Mouse (Mus musculus): ENCODE data around the gene Kif19a. TPM values are rescaled to one million over a fixed set of nuclear protein-coding genes. Genes with fewer than 3 reads are reported as not detected.

Gene Kif19a
- total and polyA plus RNA-seq, 3 experiments: 0.48 to 0.66 (median 0.48) TPM

DNA sequence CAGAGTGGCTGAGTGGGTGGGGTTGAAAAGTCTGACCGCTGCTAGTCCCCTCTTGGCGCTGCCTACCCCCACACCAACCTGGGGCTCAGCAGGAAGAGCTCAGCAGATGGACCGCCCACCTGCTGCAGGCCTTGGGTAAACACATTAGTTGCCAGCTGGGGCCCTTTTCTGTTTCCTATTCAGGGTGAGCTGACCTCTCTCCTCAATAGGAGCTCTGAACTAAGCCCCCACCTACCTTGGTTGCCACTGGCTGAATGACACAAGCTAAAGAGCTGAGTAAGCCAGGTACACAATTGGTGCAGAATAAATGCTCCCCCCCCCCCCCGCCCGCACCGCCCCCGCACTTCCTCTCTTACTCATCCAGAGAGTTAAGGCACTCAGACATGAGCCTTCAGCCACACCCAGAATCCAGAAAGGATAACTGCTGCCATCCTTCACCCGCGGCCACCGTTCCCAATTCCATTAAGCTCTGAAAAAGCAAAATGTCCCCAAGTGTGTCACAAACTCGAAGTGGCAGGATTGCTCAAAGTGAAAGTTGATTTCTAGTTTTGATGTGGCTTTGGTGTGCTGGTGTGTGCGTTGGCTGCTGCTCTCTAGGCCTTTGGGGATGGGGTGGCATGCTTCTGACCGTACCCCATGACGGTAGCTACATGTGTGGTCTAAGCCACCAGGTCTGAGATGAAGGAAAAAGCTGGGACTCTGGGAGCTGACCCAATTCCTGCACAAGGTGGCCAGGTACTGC lies 42.7 kb downstream of the Kif19a start:
- DNase-seq: no peak

DNA sequence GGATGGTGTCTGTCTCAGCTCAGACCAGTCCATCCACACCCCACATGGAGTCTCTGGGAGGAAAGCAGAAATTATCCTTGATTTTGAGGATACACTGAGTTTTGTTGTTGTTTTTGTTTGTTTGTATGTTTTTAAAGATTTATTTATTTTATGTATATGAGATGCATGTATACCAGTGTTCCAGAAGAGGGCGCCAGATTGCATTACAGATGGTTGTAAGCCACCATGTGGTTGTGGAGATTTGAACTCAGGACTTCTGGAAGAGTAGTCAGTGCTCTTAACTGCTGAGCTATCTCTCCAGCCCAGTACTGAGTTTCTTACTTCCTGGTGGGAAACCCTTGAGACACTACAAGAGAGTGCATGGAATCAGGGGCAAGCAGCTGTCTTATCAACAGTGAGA lies 44.2 kb downstream of the Kif19a start:
- DNase-seq: no peak

DNA sequence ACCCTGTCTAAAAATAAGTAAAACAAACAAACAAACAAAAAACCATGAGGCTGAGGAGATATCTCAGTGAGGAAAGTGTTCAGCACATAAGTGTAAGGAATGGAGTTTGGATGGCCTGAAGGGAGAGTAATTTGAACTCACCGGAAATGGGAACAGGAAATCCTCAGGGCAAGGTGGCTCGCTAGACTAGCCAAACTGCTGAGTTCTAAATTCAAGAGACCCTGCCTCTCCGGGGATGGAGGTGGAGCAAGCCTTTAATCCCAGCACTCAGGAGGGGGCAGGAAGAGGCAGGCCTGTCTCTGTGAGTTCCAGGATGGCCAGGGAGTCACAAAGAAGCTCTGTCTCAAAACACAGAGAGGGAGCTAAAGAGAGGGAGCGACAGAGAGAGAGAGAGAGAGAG lies 45.2 kb downstream of the Kif19a start:
- no peak for DNase-seq

DNA sequence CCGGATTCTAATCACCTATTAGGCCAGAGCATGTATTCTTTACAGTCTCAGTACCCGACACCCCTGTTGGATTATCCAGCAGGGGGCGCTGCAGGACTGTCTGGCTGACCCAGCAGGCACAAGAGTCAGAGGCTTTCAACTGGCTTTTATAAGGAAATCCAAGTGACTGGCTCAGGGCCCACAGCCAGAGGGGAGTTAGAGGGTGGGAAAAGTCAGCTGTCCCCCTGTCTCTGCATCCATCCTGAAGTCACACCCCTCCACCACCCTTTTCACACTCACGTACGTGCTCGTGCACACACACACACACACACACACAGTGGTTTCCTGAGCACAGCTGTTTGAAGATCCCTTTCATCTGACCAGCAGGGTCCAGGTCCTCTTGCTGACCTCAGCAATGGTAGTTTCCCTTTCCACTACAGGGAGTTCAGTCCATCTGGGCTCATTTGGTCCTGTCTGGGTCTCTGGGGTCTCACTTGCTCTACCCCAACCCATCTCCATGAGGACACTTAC lies 47.6 kb downstream of the Kif19a start:
- DNase-seq: peak; percentile 88

DNA sequence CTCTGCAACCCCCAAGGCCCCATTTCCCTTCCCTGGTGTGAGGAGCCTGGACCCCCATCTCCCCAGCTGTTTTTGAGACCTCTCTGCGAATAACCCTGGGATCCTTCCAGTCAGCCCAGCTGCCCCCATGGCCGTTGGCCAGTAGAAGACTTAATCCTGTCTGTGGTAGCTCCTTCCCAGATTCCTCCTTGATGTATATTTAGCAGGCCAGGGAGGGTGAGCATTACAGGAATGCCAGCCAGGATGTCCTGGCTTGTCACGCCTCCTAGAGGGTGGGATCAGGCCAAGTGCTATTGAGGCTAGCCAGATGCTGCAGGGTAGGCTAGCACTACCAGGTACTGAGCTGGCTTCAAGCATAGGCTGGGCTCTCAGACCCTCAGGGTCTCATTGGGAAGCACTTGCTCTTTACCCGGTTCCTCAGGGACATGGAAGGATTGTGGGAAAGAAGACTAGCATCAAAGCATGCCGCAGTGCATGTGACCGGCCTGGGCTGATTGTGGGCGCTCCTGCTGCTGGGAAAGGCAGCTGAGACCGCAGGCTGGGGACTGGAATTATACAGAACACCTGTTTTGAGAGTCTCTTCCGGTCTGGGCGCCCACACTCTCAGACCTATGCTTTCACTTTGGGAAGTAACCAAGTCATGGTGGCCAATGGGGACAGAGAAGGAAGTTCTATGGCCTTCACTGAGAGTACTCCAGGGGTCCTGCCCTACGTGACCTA lies 49.8 kb downstream of the Kif19a start:
- DNase-seq: no peak

DNA sequence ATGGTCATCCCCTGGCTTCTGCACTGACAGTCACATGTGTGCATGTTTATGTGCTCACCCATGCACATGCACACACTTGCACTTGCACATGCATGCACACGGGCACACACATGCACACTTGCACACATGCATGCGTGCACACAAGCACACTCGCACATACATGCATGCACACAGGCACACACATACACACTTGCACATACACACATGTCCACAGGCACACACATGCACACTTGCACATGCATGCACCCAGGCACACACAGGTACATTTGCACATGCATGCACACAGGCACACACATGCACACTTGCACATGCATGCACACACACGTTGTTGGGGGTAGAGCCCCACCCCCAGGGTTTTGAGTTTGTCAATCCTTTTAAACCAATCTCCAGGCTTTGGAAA lies 51.7 kb downstream of the Kif19a start:
- no peak for DNase-seq

DNA sequence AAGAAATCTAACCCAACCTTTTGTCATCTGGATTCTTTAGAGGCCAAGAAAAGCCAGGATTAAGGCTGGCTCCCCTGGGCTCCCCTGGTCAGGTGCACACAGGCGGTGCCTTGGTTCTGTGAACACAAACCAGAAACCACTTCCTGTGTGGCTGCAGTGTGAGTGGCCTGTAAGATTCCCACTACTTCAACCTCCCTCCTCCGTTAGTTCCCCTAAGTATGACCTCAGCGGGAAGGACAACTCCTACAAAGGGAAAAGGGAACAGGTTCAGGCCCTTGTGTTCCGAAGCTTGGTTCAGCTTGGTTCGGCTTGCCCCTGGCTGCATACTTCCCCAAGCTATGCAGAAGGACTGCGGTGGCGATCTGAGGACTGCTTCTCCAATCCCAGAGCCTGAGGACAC lies 53.0 kb downstream of the Kif19a start:
- DNase-seq: no peak

DNA sequence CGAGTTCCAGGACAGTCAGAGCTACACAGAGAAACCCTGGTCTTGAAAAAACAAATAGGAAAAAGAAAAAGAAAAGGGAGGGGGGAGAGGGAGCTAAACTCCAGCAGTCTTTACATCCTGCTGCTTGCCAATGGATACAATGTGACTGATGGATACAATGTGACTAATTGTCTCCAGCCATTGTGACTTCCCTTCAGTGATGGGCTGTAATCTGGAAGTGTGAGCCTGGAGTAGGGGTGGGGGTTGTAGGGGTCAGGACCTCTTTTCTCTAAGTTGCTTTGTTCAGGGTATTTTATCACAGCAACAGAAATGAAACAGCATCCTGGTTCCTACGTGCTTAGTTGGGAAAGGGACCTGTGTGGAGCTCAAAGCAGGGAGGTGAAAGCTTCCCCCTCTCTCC lies 53.9 kb downstream of the Kif19a start:
- no peak for DNase-seq

DNA sequence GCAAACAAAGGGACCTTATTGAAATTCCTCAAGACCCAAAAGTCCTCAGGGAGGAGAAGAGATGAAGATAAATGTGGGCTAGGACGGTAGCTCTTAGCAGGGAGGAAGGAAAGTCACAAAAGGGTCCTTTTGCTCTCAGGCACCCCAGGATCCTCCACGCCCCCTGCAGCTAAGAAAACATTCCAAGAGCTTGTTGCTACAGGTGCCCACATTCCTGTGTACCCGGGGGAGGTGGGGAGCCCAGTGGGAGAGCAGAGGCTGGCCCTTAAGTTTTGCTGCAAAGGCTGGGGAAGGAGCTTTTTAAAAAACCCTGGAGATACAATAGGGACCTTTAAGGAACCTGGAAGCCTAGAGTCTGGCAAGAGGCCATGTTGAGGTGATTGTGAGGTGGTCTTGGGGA lies 55.3 kb downstream of the Kif19a start:
- no peak for DNase-seq

DNA sequence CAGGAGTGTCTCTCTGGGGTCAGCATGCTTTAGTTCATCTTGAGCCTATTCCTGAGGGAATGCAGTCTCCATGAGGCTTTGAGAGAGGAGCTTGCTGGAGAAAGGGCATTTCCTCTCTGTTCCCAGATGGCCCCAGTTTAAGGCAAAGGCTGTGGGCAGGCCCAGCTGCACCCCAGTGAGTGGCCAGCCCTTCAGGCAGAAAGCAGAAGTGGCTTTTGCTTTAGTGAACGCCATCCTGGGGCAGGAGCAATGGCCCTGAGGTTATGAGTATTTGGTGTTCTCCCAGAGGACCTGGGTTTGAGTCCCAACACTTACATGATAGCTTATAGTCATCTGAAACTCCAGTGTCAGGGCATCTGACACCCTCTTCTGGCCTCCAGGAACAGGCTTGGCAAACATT lies 56.1 kb downstream of the Kif19a start:
- DNase-seq: no peak

DNA sequence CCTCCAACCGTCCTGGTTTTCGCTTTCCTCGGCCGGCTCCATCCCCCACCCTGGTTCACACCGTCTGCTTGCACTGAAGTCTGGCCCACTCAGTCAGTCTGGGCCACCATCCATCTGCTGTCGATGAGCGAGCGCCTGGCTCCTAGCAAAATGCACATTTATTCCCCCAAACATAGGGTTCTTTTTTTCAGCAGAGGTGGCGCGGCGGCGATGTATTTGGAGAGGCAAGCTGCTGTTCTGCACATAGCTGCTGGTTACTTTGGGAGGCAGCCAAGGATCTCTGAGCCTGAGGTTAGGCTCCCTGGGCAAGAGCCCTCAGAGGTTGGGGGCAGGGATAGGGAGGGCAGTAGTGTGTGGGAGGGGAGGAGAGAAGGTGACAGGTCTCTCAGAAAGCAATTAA lies 57.5 kb downstream of the Kif19a start:
- peak; percentile 31 for DNase-seq

DNA sequence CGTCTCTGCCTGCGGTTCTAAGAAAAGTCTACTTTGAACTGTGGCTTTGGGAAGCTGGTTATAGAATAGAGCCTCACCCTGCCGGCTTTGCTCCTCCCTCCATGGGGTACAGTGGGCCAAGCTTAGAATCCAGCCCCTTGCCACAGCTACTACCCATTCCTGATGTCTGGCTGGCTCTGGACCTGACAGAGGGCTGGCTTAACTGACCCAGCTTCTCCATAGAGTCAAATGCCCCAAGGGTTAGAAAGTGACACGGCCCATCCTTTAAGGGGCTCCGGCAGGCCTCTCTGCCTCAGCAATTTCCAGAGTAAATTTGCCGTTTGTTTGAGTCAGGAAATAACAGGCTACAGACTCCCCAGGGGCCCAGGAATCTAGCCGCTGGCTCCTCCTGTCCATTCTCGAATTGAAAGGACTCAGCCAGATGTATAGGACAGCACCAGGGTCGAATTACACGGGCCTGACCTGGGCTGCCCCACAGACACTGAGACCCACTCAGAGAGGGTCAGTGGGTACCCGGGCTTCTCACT lies 58.1 kb downstream of the Kif19a start:
- DNase-seq: no peak

DNA sequence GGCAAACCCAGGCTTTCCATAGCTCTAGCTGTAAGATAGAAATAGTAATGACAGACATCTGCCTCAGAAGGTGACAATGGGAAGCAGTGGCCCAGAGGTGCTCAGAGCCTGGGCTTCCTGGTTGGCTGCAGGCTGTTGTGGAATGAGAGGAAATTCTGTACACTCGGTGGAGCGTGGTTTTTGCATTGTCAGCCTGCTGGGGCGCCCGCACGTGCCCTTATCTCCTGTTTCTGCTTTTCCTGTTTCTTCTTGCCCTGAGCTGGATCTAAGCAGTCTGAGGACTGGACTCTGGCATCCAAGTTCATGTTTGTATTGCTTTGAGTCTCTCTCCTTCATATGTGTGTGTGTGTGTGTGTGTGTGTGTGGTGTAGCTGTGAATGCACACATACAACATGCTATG lies 61.5 kb downstream of the Kif19a start:
- no peak for DNase-seq

DNA sequence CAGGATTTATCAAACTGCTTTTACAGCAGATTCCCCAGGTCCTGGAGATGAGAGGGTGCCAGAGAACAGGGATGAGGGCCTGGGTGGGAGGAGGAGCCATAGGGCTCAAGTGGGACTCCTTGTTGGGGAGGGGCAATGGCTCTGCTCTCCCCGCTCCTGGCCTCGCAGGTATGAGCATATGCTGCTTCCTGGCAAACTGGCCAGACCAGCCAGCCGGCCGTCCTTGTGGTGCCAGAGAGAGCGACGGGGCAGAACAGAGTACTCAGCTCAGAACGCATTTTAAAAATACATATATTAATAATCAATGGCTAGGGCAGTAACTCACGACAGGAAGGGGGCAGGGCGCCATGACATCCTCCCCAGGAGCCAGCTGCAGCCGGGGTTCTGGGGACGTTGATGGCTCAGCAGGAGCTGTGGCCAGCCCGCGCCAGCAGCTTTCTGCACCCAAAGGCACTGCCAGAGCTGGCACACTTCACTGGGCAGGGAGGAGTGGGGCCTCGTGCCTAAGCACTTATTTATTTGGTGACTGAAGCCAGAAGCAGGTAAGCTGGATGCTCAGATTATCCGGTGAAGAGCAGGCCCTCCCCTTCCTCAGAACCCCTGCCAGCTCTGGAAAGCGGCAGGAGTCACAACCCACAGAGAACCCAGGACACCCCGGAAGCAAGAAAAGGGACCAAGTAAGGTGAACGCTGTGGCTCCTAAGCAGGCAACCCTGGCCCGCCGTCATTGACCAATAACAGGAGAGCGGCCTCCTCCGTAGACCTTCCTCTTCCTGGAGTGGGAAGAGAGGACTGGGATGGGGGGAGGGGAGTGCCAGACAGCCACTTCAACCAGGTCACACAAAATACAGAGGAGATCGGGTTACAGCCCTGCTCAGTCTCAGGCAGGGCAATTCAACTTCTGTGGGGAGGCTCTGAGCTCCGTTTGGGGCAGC lies 64.6 kb downstream of the Kif19a start:
- DNase-seq: peak; percentile 54

DNA sequence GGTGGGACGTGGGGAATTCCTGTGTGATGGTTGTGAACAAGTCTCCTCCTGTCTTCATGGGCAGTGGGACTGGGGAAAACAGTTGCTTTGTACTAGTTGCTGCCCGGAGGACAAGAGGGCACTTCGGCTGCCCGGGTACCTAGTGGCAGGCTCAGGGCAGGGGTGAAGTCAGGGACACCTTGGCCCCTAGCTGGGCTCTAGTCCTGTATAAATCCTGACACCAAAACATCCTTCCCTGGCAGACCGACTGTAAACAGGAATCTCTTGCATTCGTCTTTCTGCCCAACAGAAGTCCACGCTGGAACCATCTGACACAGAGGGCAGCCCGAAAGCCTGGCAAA lies 65.2 kb downstream of the Kif19a start:
- DNase-seq: no peak

DNA sequence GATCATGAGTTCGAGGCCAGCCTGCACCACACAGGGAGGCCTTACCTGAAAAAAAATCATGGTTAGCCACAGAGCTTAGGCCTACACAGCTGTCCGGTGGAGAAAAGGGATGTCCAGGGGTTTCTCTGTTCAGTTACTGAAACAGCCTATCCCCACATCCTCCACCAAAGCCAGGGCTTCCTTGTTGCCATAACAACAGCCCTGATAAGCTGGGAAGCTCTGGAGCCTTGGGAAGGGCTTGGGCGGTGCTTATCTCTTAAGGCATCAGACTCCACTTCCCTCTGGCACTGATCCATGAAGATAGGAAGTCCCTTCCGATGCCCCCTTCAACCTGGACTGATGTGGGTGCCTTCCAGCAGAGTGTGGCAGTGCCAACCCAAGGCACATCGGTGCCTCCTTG lies 68.0 kb downstream of the Kif19a start:
- no peak for DNase-seq

Other genes starting within 250 kb of the Kif19a start
- 1,000 to 10,000 TPM; 1,183 to 1,186 TPM for gene Rpl38, start 96.9 kb upstream of the Kif19a start, total RNA-seq (2021)
- 64.3 and 68.3 TPM in 2 replicates for gene Rpl38, start 96.9 kb upstream of the Kif19a start, polyA plus RNA-seq (2012; rRNA removed)
- 100 to 1,000 TPM in 1 of 2 experiments, 10 to 100 TPM in 1; 70.3 to 115 TPM for gene Ttyh2, start 90.0 kb upstream of the Kif19a start, total RNA-seq (2021)
- 135 and 182 TPM in 2 replicates for gene Ttyh2, start 90.0 kb upstream of the Kif19a start, polyA plus RNA-seq (2012; rRNA removed)
- under 1 TPM; 0.17 to 0.58 TPM for gene Dnaic2, start 38.0 kb upstream of the Kif19a start, total RNA-seq (2021)
- gene Dnaic2, start 38.0 kb upstream of the Kif19a start, polyA plus RNA-seq (2012; rRNA removed): 0.49 and 0.85 TPM in 2 replicates
- not detected for gene Btbd17, start 30.6 kb downstream of the Kif19a start, total RNA-seq (2021)
- gene Btbd17, start 30.6 kb downstream of the Kif19a start, polyA plus RNA-seq (2012; rRNA removed): 0.24 and 0.32 TPM in 2 replicates
- not detected for gene Gpr142, start 33.5 kb downstream of the Kif19a start, total RNA-seq (2021)
- gene Gpr142, start 33.5 kb downstream of the Kif19a start, polyA plus RNA-seq (2012; rRNA removed): not detected in 2 replicates
- 1 to 10 TPM; 4.0 to 7.1 TPM for gene Gprc5c, start 85.8 kb downstream of the Kif19a start, total RNA-seq (2021)
- gene Gprc5c, start 85.8 kb downstream of the Kif19a start, polyA plus RNA-seq (2012; rRNA removed): 5.2 and 7.6 TPM in 2 replicates
- 1 to 10 TPM; 1.5 TPM for gene Cd300a, start 124.7 kb downstream of the Kif19a start, total RNA-seq (2021)
- 0.80 and 0.81 TPM in 2 replicates for gene Cd300a, start 124.7 kb downstream of the Kif19a start, polyA plus RNA-seq (2012; rRNA removed)
- gene Cd300lb, start 169.0 kb downstream of the Kif19a start, total RNA-seq (2021): 1 to 10 TPM in 1 of 2 experiments, under 1 TPM in 1; 0.86 to 1.1 TPM
- 0.42 and 0.46 TPM in 2 replicates for gene Cd300lb, start 169.0 kb downstream of the Kif19a start, polyA plus RNA-seq (2012; rRNA removed)
- not detected for gene Cd300c, start 203.8 kb downstream of the Kif19a start, total RNA-seq (2021)
- 0.58 TPM in 1 of 2 replicates, not detected in the other for gene Cd300c, start 203.8 kb downstream of the Kif19a start, polyA plus RNA-seq (2012; rRNA removed)
- 1 to 10 TPM in 1 of 2 experiments, under 1 TPM in 1; 0.89 to 2.7 TPM for gene Cd300ld, start 224.5 kb downstream of the Kif19a start, total RNA-seq (2021)
- gene Cd300ld, start 224.5 kb downstream of the Kif19a start, polyA plus RNA-seq (2012; rRNA removed): 0.45 and 0.64 TPM in 2 replicates
- gene Cd300c2, start 236.5 kb downstream of the Kif19a start, total RNA-seq (2021): 1 to 10 TPM; 3.5 to 5.5 TPM
- 3.7 and 3.8 TPM in 2 replicates for gene Cd300c2, start 236.5 kb downstream of the Kif19a start, polyA plus RNA-seq (2012; rRNA removed)